Mouse (Mus musculus) midbrain, embryonic 16.5 days (tissue): Measurements from ENCODE around the gene Add3. TPM values are rescaled to one million over a fixed set of nuclear protein-coding genes. Genes with fewer than 3 reads are reported as not detected.

Experiments
- ATAC-seq: fragments of 200-750 bp; cut with Nextera tagmentation; 2 replicates; pipeline ENCODE4 v1.8.0; 2017; ENCODE audit warnings: moderate TSS enrichment
- H3K27ac ChIP-seq: fragments of 300-500 bp; sonication (generic); 2 replicates; pipeline ENCODE4 v1.5.1; 2014; ENCODE audit warnings: mild to moderate bottlenecking, low read length, mixed read lengths
- H3K27me3 ChIP-seq: fragments of 300-500 bp; sonication (generic); 2 replicates; pipeline ENCODE4 v1.6.1; 2014; ENCODE audit warnings: low read depth, low read length, mixed read lengths; ENCODE audit not compliant: control insufficient read depth, insufficient read depth
- H3K36me3 ChIP-seq: fragments of 300-500 bp; sonication (generic); 2 replicates; pipeline ENCODE4 v1.6.1; 2014; ENCODE audit warnings: mild to moderate bottlenecking, low read length, moderate library complexity, mixed read lengths; ENCODE audit not compliant: control insufficient read depth, insufficient read depth
- H3K4me1 ChIP-seq: fragments of 300-500 bp; sonication (generic); 2 replicates; pipeline ENCODE4 v1.6.1; 2014; ENCODE audit warnings: mild to moderate bottlenecking, low read length, mixed read lengths; ENCODE audit not compliant: control insufficient read depth, insufficient read depth
- H3K4me2 ChIP-seq: fragments of 300-500 bp; sonication (generic); 2 replicates; pipeline ENCODE4 v1.6.1; 2014; ENCODE audit warnings: mild to moderate bottlenecking, low read length, mixed read lengths
- H3K4me3 ChIP-seq: fragments of 300-500 bp; sonication (generic); 2 replicates; pipeline ENCODE4 v1.5.1; 2014; ENCODE audit warnings: low read depth, mild to moderate bottlenecking, low read length, moderate library complexity, mixed read lengths
- H3K9ac ChIP-seq: fragments of 300-500 bp; sonication (generic); 2 replicates; pipeline ENCODE4 v1.6.1; 2014; ENCODE audit warnings: low read depth, low read length, mixed read lengths
- H3K9me3 ChIP-seq: fragments of 300-500 bp; sonication (generic); replicated peaks from 2 replicates; pipeline ENCODE4 v1.6.1; 2014; ENCODE audit warnings: mild to moderate bottlenecking, low read length, mixed read lengths; ENCODE audit not compliant: control insufficient read depth, poor library complexity, severe bottlenecking
- WGBS: fragments of 180-500 bp; shearing (Covaris S2); extraction: QIAGEN DNeasy Blood & Tissue Kit; methylation state at CpG from one replicate; pipeline ENCODE4 v1.1.7; 2014; 5-methylcytosine and 5-hydroxymethylcytosine counted together
- polyA plus RNA-seq: library from polyadenylated mRNA; unstranded; fragments of >200 nt; fragmentation: Nextera tagmentation; extraction: Ambion mirVana; gene quantifications from 2 replicates; pipeline ENCODE4 v1.2.1, GENCODE M21; 2015

Gene Add3
- polyA plus RNA-seq, 1 experiment from 2014 or later, result 35.7 TPM

DNA sequence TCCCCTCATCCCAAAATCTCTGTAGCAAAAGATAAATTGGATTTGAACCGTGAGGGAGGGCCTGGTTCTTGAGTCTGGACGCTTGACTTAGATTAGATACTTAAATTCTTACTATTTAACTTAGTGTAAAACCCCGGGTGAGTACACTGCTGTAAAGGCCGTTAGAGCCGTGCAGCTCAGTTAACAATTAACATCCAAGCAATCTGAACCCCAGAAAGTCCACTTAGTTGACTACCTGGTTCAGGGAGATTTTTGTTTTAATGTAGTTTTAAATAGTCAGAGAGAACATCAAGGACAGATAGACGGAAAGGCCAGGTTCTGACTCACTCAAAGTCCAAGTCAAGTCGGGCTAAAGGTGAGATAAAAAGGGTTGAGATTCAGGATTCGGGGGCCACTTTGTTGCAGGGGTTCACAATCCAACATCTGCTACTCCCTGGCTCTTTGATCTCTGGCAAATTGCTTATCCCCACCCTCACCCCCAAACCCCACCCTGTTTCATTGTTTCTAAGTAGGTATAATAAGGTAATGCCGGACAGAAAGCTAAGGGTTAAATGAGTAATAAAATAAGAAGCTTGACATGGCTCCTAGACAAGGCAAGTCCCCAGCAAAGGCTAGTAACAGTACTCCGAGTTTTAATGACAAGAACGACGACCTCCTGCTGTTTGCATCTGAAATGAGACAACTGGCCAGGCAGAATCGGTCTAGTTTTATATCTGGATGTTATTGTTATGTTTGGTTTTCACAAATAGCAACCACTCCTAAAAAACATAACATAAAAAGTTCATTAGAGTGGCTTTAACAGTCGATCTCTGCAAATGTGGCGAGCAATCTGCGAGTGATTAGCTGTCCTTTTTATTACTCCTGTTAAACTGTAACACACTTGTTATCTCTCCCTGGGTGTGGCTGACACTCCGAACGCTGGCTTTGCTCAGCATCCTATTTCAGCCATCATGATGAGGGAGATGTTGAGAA, 12.6 kb upstream of the Add3 start:
- H3K4me3 ChIP-seq, result no peak overlapping the region
- ATAC-seq, result no peak
- WGBS, result 65% methylated on average over 18 of the region's 18 CpGs

GRCm38 (mm10) chr19:53128494-53129337, 11.5 kb upstream of the Add3 start:
- no peak for ATAC-seq
- Histone ChIP-seq H3K27me3 (no peaks in the 10 kb centered on the region), H3K9ac (no peak overlapping the region), H3K27ac (no peak overlapping the region), H3K4me3 (no peak overlapping the region), H3K9me3 (no peaks in the 10 kb centered on the region), H3K36me3 (no peaks in the 10 kb centered on the region), H3K4me1 (no peaks in the 10 kb centered on the region), H3K4me2 (no peak overlapping the region)
- WGBS, result 57% methylated on average over 13 of the region's 13 CpGs

More for the DNA sequence above, 12.6 kb upstream of the Add3 start:
- H3K27ac ChIP-seq, result no peak overlapping the region
- no peak overlapping the region for H3K9ac ChIP-seq
- no peaks in the 10 kb centered on the region for H3K27me3 ChIP-seq
- no peaks in the 10 kb centered on the region for H3K4me1 ChIP-seq
- H3K9me3 ChIP-seq, result no peaks in the 10 kb centered on the region
- H3K36me3 ChIP-seq, result no peaks in the 10 kb centered on the region
- H3K4me2 ChIP-seq, result no peak overlapping the region

DNA sequence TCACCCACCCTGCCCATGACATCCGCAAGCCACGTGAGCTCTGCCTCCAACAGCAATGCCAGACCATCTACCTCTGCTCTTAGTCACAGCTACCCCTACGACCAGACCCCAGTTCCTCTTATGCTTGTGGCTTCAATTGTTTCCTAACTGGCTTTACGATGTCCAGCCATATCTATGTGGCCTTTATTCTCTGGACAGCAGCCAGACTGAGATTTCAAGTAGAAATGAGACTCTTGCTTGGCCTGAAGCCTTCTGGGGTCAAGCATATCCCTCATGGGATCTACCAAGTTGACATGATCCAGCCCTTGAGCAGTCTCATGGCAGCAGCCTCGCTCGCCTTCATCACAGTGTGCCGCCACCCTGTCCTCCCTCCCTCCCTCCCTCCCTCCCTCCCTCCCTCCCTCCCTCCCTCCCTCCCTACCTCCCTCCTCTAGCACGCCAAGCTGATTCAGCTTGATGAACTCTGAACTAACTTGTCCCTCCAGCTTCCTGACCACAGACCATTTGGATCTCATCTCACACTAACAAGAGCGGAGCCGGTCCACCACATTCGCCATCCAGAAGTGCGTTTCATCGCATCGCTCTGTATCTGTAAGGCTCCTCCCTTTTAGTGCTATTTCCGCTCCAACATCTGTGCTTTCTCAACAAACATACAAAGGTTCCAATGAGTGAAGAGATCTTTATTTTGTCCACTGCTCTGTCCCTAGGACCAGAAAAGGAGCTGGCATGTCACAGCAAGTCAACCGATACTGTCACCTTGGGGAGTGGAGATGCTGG, 9.7 kb upstream of the Add3 start:
- Histone ChIP-seq H3K4me1 (no peaks in the 10 kb centered on the region), H3K9me3 (no peaks in the 10 kb centered on the region), H3K4me2 (no peak overlapping the region), H3K36me3 (no peaks in the 10 kb centered on the region), H3K27ac (no peak overlapping the region), H3K9ac (no peak overlapping the region), H3K4me3 (no peak overlapping the region), H3K27me3 (0 out of 2 replicates have a peak, but pooled peaks cover 3% of the 10 kb centered on the region)
- WGBS, result 93% methylated on average over 15 of the region's 16 CpGs
- ATAC-seq, result no peak

DNA sequence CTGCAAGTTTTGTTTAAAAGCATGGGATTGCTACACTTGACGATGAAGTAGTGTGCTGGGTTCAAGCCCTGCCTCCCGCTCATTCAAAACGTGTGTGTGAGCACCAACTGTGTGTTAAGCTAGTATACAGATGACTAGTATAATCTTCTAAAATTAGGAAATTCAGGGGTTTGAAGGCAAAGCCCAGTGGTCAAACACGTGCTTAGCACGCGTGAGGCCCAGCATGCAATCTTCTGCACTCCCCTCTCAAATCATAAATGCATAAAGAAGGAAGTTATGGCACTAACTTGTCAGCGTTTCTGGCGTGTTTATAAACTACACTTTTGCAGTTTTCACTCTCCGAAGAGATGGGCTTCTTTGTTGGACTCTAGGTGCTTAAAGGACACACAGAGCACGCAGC, 7.8 kb upstream of the Add3 start:
- 81% methylated on average over 10 of the region's 10 CpGs for WGBS
- Histone ChIP-seq H3K27me3 (0 out of 2 replicates have a peak, but pooled peaks cover 3% of the 10 kb centered on the region), H3K9me3 (no peaks in the 10 kb centered on the region), H3K9ac (no peak overlapping the region), H3K4me1 (no peaks in the 10 kb centered on the region), H3K4me3 (no peak overlapping the region), H3K36me3 (no peaks in the 10 kb centered on the region), H3K27ac (no peak overlapping the region), H3K4me2 (no peak overlapping the region)
- ATAC-seq, result no peak

GRCm38 (mm10) chr19:53136336-53137090, 3.7 kb upstream of the Add3 start:
- 71% methylated on average over 13 of the region's 13 CpGs for WGBS
- ATAC-seq, result no peak

GRCm38 (mm10) chr19:53137116-53137670, 3.0 kb upstream of the Add3 start:
- peaks cover 3% of the 10 kb centered on the region; the same call in 1 of the 2 replicates for H3K27me3 ChIP-seq
- H3K9me3 ChIP-seq, result no peaks in the 10 kb centered on the region
- no peak for ATAC-seq
- peaks cover 13% of the 10 kb centered on the region for H3K4me1 ChIP-seq
- 55% methylated on average over 4 of the region's 4 CpGs for WGBS
- H3K36me3 ChIP-seq, result no peaks in the 10 kb centered on the region
- no peak overlapping the region for H3K9ac ChIP-seq
- H3K4me3 ChIP-seq, result no peak overlapping the region
- H3K4me2 ChIP-seq, result no peak overlapping the region
- H3K27ac ChIP-seq, result no peak overlapping the region; the same call in 1 of the 2 replicates

More at GRCm38 (mm10) chr19:53136336-53137090, 3.7 kb upstream of the Add3 start:
- no peaks in the 10 kb centered on the region for H3K36me3 ChIP-seq
- H3K27me3 ChIP-seq, result peaks cover 3% of the 10 kb centered on the region; the same call in 1 of the 2 replicates
- no peak overlapping the region for H3K4me3 ChIP-seq
- no peak overlapping the region for H3K27ac ChIP-seq
- H3K9ac ChIP-seq, result no peak overlapping the region
- no peaks in the 10 kb centered on the region for H3K9me3 ChIP-seq
- H3K4me1 ChIP-seq, result peaks cover 10% of the 10 kb centered on the region
- H3K4me2 ChIP-seq, result no peak overlapping the region

- no peaks in the 10 kb centered on the region for H3K9me3 ChIP-seq
- H3K4me3 ChIP-seq, result peak overlapping the region; percentile 97
- WGBS, result 5% methylated on average over 6 of the region's 6 CpGs
- H3K4me2 ChIP-seq, result peak overlapping the region; percentile 95
- H3K36me3 ChIP-seq, result no peaks in the 10 kb centered on the region
- peak overlapping the region; percentile 87 for H3K27ac ChIP-seq
- H3K4me1 ChIP-seq, result peaks cover 27% of the 10 kb centered on the region
- no peak for ATAC-seq
- H3K27me3 ChIP-seq, result no peaks in the 10 kb centered on the region; the same call in 1 of the 2 replicates
- peak overlapping the region; percentile 63 for H3K9ac ChIP-seq
These were observed 584 bp downstream of the Add3 start for GRCm38 (mm10) chr19:53140804-53141250.
